Mouse (Mus musculus) midbrain, postnatal 0 days (tissue): ENCODE measurements around the gene Cs. TPM values are rescaled to one million over a fixed set of nuclear protein-coding genes. Genes with fewer than 3 reads are reported as not detected.

ENCODE experiments used
- ATAC-seq: fragments of 200-750 bp; cut with Nextera tagmentation; 2 replicates; pipeline ENCODE4 v1.8.0; 2017; ENCODE audit warnings: moderate number of reproducible peaks, mild to moderate bottlenecking, moderate TSS enrichment, moderate library complexity; ENCODE audit not compliant: low FRiP score
- DNase-seq: peaks from one replicate; pipeline ENCODE4 v3.0.0-alpha.2; 2015; ENCODE audit warnings: low spot score
- H3K27ac ChIP-seq: fragments of 300-500 bp; sonication (generic); 2 replicates; pipeline ENCODE4 v1.5.1; 2014; ENCODE audit warnings: low read depth, mild to moderate bottlenecking, low read length, mixed read lengths
- H3K27me3 ChIP-seq: fragments of 300-500 bp; sonication (generic); 2 replicates; pipeline ENCODE4 v1.6.1; 2014; ENCODE audit warnings: low read length, control low read depth, mixed read lengths; ENCODE audit not compliant: insufficient read depth
- H3K36me3 ChIP-seq: fragments of 300-500 bp; sonication (generic); 2 replicates; pipeline ENCODE4 v1.6.1; 2014; ENCODE audit warnings: low read length, control low read depth, mixed read lengths; ENCODE audit not compliant: insufficient read depth
- H3K4me1 ChIP-seq: fragments of 300-500 bp; sonication (generic); 2 replicates; pipeline ENCODE4 v1.6.1; 2014; ENCODE audit warnings: mild to moderate bottlenecking, control low read depth, antibody characterized with exemption, low read length, mixed read lengths; ENCODE audit not compliant: insufficient read depth
- H3K4me2 ChIP-seq: fragments of 300-500 bp; sonication (generic); 2 replicates; pipeline ENCODE4 v1.6.1; 2014; ENCODE audit warnings: low read depth, mild to moderate bottlenecking, low read length, mixed read lengths; ENCODE audit not compliant: poor library complexity, severe bottlenecking
- H3K4me3 ChIP-seq: fragments of 300-500 bp; sonication (generic); 2 replicates; pipeline ENCODE4 v1.5.1; 2014; ENCODE audit warnings: low read depth, mild to moderate bottlenecking, low read length, moderate library complexity
- H3K9ac ChIP-seq: fragments of 300-500 bp; sonication (generic); replicated peaks from 2 replicates; pipeline ENCODE4 v1.6.1; 2014; ENCODE audit warnings: mild to moderate bottlenecking, low read length, moderate library complexity, mixed read lengths; ENCODE audit not compliant: poor library complexity, severe bottlenecking
- H3K9me3 ChIP-seq: fragments of 300-500 bp; sonication (generic); 2 replicates; pipeline ENCODE4 v1.6.1; 2016; ENCODE audit warnings: low read length, control low read depth
- CTCF ChIP-seq: IDR thresholded peaks from 2 replicates; pipeline ENCODE4 v1.5.1; 2016; ENCODE audit warnings: antibody characterized with exemption, mild to moderate bottlenecking
- WGBS: fragments of 180-500 bp; shearing (Covaris S2); extraction: QIAGEN DNeasy Blood & Tissue Kit; methylation state at CpG from one replicate; pipeline ENCODE4 v1.1.7; 2014; 5-methylcytosine and 5-hydroxymethylcytosine counted together
- polyA plus RNA-seq: library from polyadenylated mRNA; unstranded; fragments of >200 nt; fragmentation: Nextera tagmentation; extraction: Ambion mirVana; gene quantifications from 2 replicates; pipeline ENCODE4 v1.2.1, GENCODE M21; 2015
- total RNA-seq: library from RNA; depleted of rRNA; stranded (reverse); fragments of >200 nt; gene quantifications from 2 replicates; pipeline ENCODE4 v1.2.3, GENCODE M21; 2014

Cs gene
- total and polyA plus RNA-seq, 2 experiments from 2014 or later, result 255 to 309 TPM

DNA sequence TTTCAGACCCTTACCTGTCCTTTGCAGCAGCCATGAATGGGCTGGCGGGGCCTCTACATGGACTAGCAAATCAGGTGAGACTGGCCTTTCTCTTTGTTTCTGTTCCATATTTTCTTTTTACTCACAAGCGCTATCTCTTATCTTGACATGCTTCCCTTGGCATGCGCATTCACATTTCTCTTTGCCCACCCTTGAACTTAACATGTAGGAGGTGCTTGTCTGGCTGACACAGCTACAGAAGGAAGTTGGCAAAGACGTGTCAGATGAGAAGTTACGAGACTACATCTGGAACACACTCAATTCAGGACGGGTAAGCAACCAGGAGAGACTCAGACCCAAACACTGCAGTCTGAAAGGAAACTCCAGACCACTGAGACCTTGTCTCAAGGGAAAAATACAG, 21.7 kb downstream of the Cs start:
- Histone ChIP-seq H3K9ac (no peak overlapping the region), H3K4me1 (no peaks in the 10 kb centered on the region), H3K36me3 (peaks cover 66% of the 10 kb centered on the region), H3K4me2 (no peak overlapping the region), H3K9me3 (no peaks in the 10 kb centered on the region), H3K4me3 (no peak overlapping the region), H3K27me3 (no peaks in the 10 kb centered on the region), H3K27ac (no peak overlapping the region)
- WGBS, result 95% methylated on average over 6 of the region's 6 CpGs
- DNase-seq, result no peak
- TF ChIP-seq CTCF, result no peak
- no peak for ATAC-seq

DNA sequence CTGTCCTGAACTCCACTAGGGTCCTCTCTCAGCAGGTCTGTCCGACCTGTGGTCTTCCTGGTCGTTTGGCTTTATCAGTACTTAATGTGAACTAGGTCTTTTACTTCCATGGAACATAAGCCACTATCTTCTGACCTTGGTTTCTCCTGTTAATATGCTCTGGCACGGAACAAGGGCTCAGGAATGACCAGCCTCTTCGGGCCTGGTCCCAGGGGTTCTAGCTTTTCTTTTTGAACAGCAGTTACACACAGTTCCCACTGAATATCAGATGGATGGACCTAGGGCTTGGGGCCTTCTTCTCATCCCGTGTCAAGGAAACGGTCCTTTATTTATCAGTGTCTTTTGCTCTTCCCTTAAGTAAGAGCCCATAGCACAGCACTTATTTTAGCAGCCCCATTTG, 24.3 kb downstream of the Cs start:
- Histone ChIP-seq H3K36me3 (peaks cover 52% of the 10 kb centered on the region), H3K4me2 (no peak overlapping the region), H3K27ac (no peak overlapping the region), H3K4me3 (no peak overlapping the region), H3K27me3 (no peaks in the 10 kb centered on the region), H3K9ac (no peak overlapping the region), H3K4me1 (no peaks in the 10 kb centered on the region), H3K9me3 (no peaks in the 10 kb centered on the region)
- TF ChIP-seq CTCF, result no peak
- WGBS, result 93% methylated on average over 6 of the region's 6 CpGs
- DNase-seq (no peak), ATAC-seq (no peak)

DNA sequence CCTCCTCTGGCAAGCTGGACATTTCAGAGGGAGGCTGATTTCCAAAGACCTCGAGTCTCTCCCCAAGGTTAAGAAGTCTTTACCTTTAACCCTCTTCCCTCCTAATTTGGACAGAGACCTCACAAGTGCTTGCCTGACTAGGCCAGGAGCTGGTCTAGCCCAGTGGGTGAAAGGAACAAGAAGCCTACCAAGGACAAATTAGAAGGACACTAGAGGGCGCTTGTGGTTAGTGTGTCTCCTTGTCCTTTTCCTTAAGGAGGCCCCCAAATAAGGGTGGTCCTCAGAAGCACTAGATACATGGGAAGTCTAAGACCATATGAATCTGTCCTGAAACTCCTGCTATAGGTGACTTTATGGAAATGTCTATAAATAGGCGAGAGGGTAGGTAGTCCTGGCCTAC, 25.0 kb downstream of the Cs start:
- H3K9me3 ChIP-seq, result no peaks in the 10 kb centered on the region
- H3K4me3 ChIP-seq, result no peak overlapping the region
- peak; percentile 78 for DNase-seq
- no peaks in the 10 kb centered on the region for H3K4me1 ChIP-seq
- no peak overlapping the region for H3K27ac ChIP-seq
- no peak overlapping the region for H3K4me2 ChIP-seq
- H3K27me3 ChIP-seq, result no peaks in the 10 kb centered on the region
- no peak overlapping the region for H3K9ac ChIP-seq
- peak; percentile 73 for TF ChIP-seq CTCF
- peaks cover 50% of the 10 kb centered on the region for H3K36me3 ChIP-seq
- WGBS, result 44% methylated on average over 3 of the region's 3 CpGs
- no peak for ATAC-seq

DNA sequence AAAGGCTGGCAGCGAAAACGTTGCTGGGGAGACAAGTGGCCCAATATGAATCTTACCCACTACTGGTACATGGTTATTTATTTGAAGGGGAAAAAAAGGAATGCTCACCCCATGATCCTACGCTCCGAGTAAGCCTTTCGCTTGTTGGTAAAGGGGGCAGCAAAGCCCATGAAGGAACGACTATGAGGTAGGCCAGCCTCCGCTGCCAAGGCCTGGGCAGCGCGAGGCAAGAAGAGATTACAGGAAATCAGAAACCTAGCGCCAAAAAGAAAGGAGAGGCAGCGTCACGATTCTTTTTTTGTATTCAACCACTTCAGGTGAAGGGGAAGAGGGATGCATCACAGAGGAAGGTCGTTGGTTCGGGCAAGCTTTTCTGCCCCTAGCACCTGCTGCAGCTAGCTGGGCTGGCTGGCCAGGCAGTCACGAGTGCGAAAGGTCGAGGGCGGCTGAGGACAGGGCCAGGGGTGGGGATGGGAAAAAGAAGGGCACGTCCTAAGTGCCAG, 30.4 kb downstream of the Cs start:
- Histone ChIP-seq H3K4me2 (peak overlapping the region; percentile 91), H3K9ac (peak overlapping the region; percentile 77), H3K9me3 (no peaks in the 10 kb centered on the region), H3K4me1 (no peaks in the 10 kb centered on the region), H3K27me3 (no peaks in the 10 kb centered on the region), H3K4me3 (peak overlapping the region; percentile 68), H3K27ac (peak overlapping the region; percentile 96), H3K36me3 (peaks cover 8% of the 10 kb centered on the region)
- TF ChIP-seq CTCF, result no peak
- WGBS, result 13% methylated on average over 19 of the region's 19 CpGs
- DNase-seq, result no peak
- no peak for ATAC-seq

DNA sequence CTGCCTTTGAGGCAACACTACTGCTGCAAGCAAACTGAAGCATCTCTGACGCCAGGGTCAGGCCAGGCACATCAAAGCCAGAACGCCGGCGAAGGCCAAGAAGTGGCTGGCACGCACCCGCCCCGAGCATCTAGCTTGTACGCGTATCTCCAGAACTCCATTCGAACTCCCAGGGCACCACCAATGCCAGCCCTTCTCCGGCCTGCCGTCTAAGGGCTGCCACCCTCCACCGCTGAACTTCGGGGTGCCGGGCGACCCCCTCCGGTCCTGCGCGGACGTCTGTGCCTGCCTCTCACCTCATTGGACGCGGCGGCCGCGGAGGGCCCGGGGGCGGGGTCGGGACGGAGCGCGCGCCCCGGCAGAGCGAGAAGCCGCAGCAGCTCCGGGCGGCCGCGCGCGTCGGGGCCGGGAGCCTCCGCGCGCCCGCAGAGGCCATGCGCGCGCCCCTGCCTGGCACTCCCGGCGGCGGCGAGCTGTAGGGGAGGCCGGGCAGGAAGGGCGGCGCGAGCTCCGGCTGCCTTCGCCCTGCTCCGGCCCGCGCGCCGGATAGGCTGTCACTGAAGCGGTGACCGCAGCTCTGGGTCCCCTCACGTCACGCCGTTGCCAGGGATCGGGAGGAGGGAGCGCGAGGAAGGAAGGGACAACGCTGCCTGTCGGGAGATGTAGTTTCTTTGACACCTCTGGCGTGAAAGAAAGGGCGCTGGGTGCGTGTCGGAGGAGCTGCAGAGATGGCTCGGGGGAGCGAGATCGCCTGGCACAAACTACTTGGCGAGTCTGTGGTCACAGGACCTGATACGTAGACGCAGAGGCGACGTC, 31.1 kb downstream of the Cs start, which contains the start of gene Coq10a:
TSS of gene Coq10a (minus strand) at position 596 of the 816 bp plus-strand sequence.
- H3K4me3 ChIP-seq, result peak within 1 kb of the TSS; percentile 68
- H3K27ac ChIP-seq, result peak within 1 kb of the TSS; percentile 96
- ATAC-seq (peak; percentile 94), DNase-seq (peak; percentile 97)
- TF ChIP-seq CTCF, result no peak
- H3K36me3 ChIP-seq, result 0 out of 2 replicates have a peak, but pooled peaks cover 1% of the 10 kb centered on the region
- H3K9me3 ChIP-seq, result no peaks in the 10 kb centered on the region
- H3K9ac ChIP-seq, result peak within 1 kb of the TSS; percentile 77
- H3K27me3 ChIP-seq, result no peaks in the 10 kb centered on the region
- WGBS, result under 1% methylated on average over 60 of the region's 87 CpGs
- H3K4me1 ChIP-seq, result no peaks in the 10 kb centered on the region
- peak within 1 kb of the TSS; percentile 91 for H3K4me2 ChIP-seq

DNA sequence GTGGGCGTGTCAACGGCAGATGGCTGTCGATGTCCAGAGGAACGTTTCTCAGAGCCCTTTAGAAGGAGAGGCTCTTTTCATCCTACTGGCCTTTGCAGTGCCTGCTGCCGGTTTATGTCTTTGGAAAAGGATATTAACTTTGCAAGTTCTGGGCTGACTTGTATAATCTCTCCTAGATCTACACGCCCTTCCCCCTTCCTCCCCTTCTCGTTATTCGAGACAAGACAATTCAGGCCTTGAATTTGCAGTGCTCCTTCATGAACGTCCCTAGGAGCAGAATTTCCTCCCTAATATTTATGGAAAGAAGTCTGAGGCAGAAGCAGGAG, 31.6 kb downstream of the Cs start:
- 2% methylated on average over 9 of the region's 9 CpGs for WGBS
- no peaks in the 10 kb centered on the region for H3K27me3 ChIP-seq
- ATAC-seq (no peak), DNase-seq (no peak)
- no peak for TF ChIP-seq CTCF
- H3K4me2 ChIP-seq, result peak overlapping the region; percentile 91
- no peaks in the 10 kb centered on the region for H3K4me1 ChIP-seq
- H3K36me3 ChIP-seq, result no peaks in the 10 kb centered on the region
- peak overlapping the region; percentile 77 for H3K9ac ChIP-seq
- peak overlapping the region; percentile 68 for H3K4me3 ChIP-seq
- no peaks in the 10 kb centered on the region for H3K9me3 ChIP-seq
- H3K27ac ChIP-seq, result peak overlapping the region; percentile 96
